Mouse (Mus musculus) cerebellum, adult (tissue): ENCODE data around the gene Ffar2.

Experiments used
- ATAC-seq: cut with Nextera tagmentation; 2 replicates; pipeline ENCODE4 v1.9.2; 2017; ENCODE audit warnings: mild to moderate bottlenecking, moderate library complexity, mixed read lengths; ENCODE audit not compliant: insufficient number of reproducible peaks, low FRiP score, low TSS enrichment

Ffar2 gene

DNA sequence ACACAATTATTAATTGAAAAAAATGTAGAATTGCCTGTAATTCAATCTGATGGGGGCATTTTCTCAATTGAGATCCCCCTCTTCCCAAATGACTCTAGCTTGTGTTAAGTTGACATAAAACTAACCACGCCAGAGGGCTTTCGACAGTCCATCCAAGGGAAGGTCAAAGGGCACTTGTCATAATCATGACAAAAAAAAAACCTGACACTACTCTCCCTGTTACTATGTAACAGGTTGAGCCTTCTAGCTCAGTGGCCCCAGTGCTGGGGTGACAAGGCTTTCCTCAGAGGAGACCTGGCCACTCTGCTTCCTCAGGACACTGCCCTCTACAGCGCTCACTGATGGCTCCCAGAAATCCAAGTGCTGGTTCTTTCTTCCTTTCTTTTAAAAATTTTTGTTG is 731 bp upstream of the Ffar2 start:
- no peak for ATAC-seq

DNA sequence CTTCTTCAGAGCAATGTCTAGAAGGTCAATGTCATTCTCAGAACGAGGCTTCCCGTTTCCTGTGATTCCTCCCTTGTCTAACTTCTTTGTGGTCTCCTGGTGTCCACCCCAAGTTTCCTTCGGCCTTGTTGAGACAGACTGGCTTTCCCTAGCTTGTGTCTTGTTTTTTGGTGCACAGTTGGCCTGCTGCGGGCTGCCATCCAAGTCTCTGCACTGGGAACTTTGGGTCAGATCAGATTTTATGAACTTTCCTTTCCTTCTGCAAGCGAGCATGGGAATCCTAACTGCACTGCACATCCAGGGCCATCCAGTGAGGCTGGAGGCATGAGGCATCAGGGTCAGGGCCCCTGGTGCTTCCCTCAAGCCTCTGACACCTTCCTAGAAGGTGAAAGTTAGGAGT is 2.0 kb downstream of the Ffar2 start:
- ATAC-seq = no peak

DNA sequence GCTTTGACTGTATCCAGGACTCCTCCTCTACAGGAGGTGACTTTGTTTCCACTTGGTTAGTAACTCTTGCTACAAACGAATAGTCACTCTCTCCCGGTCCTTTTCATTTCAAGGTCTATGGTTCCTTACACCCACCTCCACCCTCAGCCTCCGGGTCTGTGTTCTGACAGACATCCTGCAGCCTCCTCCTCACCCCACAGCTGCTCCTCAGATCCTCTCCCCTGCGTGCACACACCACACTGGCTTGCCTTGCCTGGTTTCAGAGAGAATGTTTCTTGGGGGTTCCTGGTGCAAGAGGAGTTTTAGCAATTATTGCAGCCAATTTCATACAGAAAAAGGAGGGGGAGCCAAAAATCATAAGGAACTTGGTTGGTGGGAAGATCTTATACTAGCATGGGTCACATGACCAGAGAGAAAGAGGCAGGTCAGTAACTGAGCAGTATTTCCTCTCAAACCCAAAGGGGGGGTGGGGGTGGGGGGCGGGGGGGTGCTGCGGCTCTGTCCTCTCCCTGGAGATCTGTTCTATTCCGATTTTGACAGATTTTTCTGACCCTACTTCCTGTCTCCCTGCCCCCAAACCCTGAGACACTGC is 2.6 kb downstream of the Ffar2 start:
- no peak for ATAC-seq

- ATAC-seq = no peak
Measured at GRCm38 (mm10) chr7:30820131-30820530, 3.4 kb downstream of the Ffar2 start.

- no peak for ATAC-seq
Measured at GRCm38 (mm10) chr7:30812291-30812807, 11.2 kb downstream of the Ffar2 start.

DNA sequence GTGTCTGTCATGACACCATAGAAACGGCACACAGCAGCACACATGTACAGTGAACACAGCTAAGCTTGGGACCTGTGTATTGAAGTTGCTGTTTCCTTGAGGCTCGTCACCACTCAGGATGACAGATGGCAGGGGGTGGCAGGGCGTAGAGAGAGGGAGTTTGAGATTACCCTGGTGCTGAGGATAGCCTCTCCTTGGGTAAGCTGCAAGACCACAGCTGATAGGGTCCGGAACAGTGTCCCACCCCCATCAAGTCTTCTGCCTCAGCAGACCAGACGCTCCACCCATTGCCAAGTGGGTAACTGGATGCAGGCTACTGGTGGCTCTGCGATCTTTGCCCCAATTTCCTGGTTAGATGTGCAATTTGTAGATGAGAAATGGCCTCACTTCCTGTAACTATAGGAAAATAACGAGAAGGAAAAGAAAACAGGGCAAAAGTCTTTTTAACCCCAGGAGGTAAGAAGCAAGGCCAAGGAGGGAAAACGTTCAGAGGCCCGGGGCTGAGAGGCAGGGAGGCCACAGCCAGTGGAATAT is 11.8 kb downstream of the Ffar2 start:
- no peak for ATAC-seq

GRCm38 (mm10) chr7:30810319-30810718 is 13.3 kb downstream of the Ffar2 start:
- no peak for ATAC-seq

DNA sequence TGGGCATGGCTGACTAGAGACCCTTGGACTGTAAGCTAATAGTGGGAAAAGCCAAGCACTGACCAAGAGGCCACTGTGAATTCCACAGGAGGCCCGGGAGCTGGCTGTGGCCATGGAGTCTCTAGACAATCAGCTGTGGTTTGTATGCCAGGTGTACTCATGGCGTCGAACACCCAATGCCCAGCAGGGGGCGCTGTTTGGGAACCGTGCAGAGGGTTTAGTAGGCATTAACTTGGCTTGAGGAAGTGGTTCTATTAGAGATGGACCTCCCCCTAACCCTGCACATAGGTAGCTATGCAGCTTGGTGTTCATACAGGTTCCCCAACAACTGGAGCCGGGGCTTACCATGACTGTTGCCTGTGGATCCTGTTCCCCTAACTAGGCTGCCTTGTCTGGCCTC is 17.7 kb downstream of the Ffar2 start:
- no peak for ATAC-seq

- ATAC-seq = no peak
Measured at GRCm38 (mm10) chr7:30804026-30804715, 19.4 kb downstream of the Ffar2 start.

GRCm38 (mm10) chr7:30803256-30803655 is 20.3 kb downstream of the Ffar2 start:
- no peak for ATAC-seq

- ATAC-seq = no peak
Measured at GRCm38 (mm10) chr7:30800653-30801052, 22.9 kb downstream of the Ffar2 start.

- no peak for ATAC-seq
Measured at GRCm38 (mm10) chr7:30796790-30797189, 26.8 kb downstream of the Ffar2 start.

DNA sequence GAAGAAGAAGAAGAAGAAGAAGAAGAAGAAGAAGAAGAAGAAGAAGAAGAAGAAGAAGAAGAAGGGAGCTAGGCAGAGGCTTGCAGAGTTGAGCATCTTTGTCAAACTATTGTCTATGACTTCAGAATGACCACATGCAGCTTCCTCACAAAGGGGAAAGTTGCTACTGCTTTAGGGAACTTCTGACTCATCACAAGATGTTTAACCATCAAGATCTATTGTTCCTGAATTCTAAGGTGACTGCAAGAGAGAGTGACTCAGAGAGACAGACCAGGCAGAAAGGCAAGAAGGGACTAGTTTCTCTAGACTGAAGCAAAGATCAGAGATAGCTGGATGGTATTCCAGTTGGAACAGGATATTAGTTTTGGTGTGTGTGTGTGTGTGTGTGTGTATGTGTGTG is 28.7 kb downstream of the Ffar2 start:
- no peak for ATAC-seq

- no peak for ATAC-seq
Measured at GRCm38 (mm10) chr7:30791921-30792320, 31.7 kb downstream of the Ffar2 start.

GRCm38 (mm10) chr7:30790141-30790540 is 33.4 kb downstream of the Ffar2 start:
- no peak for ATAC-seq

DNA sequence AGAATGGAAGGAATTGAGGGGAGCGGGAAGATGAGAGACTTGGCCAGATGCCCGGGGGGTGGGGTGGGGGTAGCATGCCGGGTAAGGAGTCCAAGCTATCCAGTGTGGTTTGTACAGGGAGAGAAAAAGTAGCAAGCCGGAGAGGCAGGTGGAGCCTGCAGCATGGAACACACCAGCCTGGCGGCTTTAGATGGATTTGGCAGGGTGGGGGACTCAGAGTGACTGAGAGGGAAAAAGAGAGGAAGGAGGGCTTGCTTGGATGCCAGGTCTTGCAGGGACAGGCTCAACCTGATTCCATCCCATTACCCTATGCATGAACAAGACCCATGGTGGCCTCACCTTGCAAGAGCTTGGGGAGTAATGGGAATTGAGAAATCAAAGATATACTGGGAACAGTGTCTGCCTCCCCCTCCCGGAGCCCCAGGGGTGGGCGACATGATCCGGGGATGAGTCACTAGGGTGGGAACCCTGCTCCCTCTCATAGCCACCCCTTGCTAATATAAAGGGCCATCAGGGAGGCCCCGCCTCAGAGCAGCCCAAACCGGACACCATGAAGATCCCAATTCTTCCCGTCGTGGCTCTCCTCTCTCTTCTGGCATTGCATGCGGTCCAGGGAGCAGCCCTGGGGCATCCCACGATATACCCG is 36.1 kb downstream of the Ffar2 start, which contains the start of gene Krtdap:
Gene Krtdap, plus strand, starts transcription at position 520 of the 646 bp plus-strand sequence.
- no peak for ATAC-seq

DNA sequence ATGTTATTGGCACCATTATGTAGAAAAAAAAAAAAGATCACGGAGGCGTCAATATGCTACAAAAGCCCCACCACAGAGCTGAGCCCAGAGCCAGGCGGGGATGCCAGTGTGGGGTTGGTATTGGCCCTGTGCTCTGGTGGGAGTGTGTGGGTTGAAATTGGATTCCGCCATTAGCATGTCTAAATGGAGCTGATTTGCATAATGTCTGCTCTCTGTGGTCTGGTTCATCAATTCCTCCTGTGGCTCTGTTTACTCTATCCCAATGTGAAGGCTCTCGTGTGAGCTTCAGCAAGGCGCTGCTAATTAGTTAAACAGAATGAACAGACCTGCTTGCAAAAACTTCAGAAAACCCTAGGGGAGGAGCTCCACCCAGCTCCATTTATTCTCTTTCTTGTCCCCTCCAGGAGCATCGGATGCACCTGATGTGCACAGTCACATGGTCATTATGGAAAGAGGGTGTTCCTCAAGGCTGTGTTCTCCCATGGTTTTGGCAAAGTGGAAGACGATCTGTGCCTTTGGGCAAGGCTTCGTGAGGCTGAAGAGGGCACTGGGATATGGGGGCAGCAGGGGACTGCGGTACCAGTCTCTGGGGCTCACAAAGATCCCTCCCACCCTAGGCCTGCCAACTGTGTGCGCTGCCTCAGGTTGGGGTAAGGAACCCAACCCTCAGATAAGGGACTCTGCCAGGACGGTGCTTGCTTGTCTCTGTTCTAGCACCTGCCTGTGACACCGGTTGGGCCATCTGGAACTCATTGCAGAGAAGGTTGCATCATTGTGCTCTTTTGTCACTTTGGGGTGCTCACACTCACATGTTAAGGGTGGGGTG is 37.6 kb downstream of the Ffar2 start:
- ATAC-seq = no peak

- ATAC-seq = no peak
Measured at GRCm38 (mm10) chr7:30785154-30785553, 38.4 kb downstream of the Ffar2 start.

- ATAC-seq = no peak
Measured at GRCm38 (mm10) chr7:30782658-30783057, 40.9 kb downstream of the Ffar2 start.

- no peak for ATAC-seq
Measured at GRCm38 (mm10) chr7:30781792-30782191, 41.8 kb downstream of the Ffar2 start.
